Mouse (Mus musculus) hindbrain, postnatal 0 days (tissue): ENCODE data around the gene Capn5. TPM values are rescaled to one million over a fixed set of nuclear protein-coding genes. Genes with fewer than 3 reads are reported as not detected.
A peak's percentile ranks its signal among the peaks of the same experiment; 100 is the strongest.

Source experiments
- ATAC-seq: fragments of 200-750 bp; cut with Nextera tagmentation; 2 replicates; pipeline ENCODE4 v1.8.0; 2017; ENCODE audit warnings: mild to moderate bottlenecking, moderate TSS enrichment, moderate library complexity
- DNase-seq: peaks from one replicate; pipeline ENCODE4 v3.0.0-alpha.2; 2015; ENCODE audit warnings: low spot score
- H3K27ac ChIP-seq: fragments of 300-500 bp; sonication (generic); 2 replicates; pipeline ENCODE4 v1.5.1; 2014; ENCODE audit warnings: mild to moderate bottlenecking
- H3K27me3 ChIP-seq: fragments of 300-500 bp; sonication (generic); 2 replicates; pipeline ENCODE4 v1.6.1; 2014; ENCODE audit warnings: low read length, mixed read lengths; ENCODE audit not compliant: insufficient read depth
- H3K36me3 ChIP-seq: fragments of 300-500 bp; sonication (generic); 2 replicates; pipeline ENCODE4 v1.6.1; 2014; ENCODE audit warnings: low read length, mixed read lengths; ENCODE audit not compliant: insufficient read depth
- H3K4me1 ChIP-seq: fragments of 300-500 bp; sonication (generic); 2 replicates; pipeline ENCODE4 v1.6.1; 2014; ENCODE audit warnings: antibody characterized with exemption, low read length, mixed read lengths; ENCODE audit not compliant: insufficient read depth
- H3K4me2 ChIP-seq: fragments of 300-500 bp; sonication (generic); 2 replicates; pipeline ENCODE4 v1.6.1; 2014; ENCODE audit warnings: low read depth, mild to moderate bottlenecking, low read length, moderate library complexity, mixed read lengths
- H3K4me3 ChIP-seq: fragments of 300-500 bp; sonication (generic); 2 replicates; pipeline ENCODE4 v1.5.1; 2014; ENCODE audit warnings: low read length
- H3K9ac ChIP-seq: fragments of 300-500 bp; sonication (generic); replicated peaks from 2 replicates; pipeline ENCODE4 v1.6.1; 2014; ENCODE audit warnings: mild to moderate bottlenecking, low read length, moderate library complexity, mixed read lengths
- H3K9me3 ChIP-seq: fragments of 300-500 bp; sonication (generic); 2 replicates; pipeline ENCODE4 v1.6.1; 2016; ENCODE audit warnings: low read length, mixed read lengths
- CTCF ChIP-seq: IDR thresholded peaks from 2 replicates; pipeline ENCODE4 v1.5.1; 2016; ENCODE audit warnings: antibody characterized with exemption, control low read depth, low read depth
- WGBS: fragments of 180-500 bp; shearing (Covaris S2); extraction: QIAGEN DNeasy Blood & Tissue Kit; methylation state at CpG from one replicate; pipeline ENCODE4 v1.1.7; 2014; 5-methylcytosine and 5-hydroxymethylcytosine counted together
- polyA plus RNA-seq: library from polyadenylated mRNA; unstranded; fragments of >200 nt; fragmentation: Nextera tagmentation; extraction: Ambion mirVana; gene quantifications from 2 replicates; pipeline ENCODE4 v1.2.1, GENCODE M21; 2015
- total RNA-seq: library from RNA; depleted of rRNA; stranded (reverse); fragments of >200 nt; gene quantifications from 2 replicates; pipeline ENCODE4 v1.2.3, GENCODE M21; 2014; rRNA removed

Capn5 gene
- total and polyA plus RNA-seq, 2 experiments from 2014 or later: 23.0 to 48.5 TPM

DNA sequence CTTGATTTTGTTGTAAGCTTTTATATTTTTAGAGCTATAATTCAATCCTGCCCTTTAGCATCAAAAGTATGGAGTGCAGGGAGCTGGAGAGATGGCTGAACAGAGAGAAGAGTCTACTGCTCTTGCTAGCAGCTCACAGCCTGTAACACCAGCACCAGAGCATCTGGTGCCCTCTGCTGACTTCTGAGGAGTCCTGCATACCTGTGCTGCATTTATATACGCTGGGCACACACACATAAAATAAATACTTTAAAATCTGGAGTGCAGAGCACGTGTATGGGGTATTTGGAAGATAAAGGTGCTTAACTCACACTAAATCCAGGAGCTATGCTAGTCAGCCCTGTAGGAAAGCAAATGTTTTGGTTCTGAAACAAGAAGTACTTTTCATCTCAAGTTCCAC, 91.7 kb downstream of the Capn5 start:
- peak; percentile 68 for TF ChIP-seq CTCF
- H3K4me1 ChIP-seq: no peaks in the 10 kb centered on the region; the same call in 1 of the 2 replicates
- no peaks in the 10 kb centered on the region for H3K9me3 ChIP-seq
- H3K9ac ChIP-seq: no peak overlapping the region
- H3K4me3 ChIP-seq: no peak overlapping the region
- no peaks in the 10 kb centered on the region for H3K36me3 ChIP-seq
- ATAC-seq (no peak), DNase-seq (peak; percentile 63)
- no peak overlapping the region for H3K27ac ChIP-seq
- H3K4me2 ChIP-seq: no peak overlapping the region
- WGBS: 41% methylated on average over 2 of the region's 2 CpGs
- no peaks in the 10 kb centered on the region for H3K27me3 ChIP-seq

DNA sequence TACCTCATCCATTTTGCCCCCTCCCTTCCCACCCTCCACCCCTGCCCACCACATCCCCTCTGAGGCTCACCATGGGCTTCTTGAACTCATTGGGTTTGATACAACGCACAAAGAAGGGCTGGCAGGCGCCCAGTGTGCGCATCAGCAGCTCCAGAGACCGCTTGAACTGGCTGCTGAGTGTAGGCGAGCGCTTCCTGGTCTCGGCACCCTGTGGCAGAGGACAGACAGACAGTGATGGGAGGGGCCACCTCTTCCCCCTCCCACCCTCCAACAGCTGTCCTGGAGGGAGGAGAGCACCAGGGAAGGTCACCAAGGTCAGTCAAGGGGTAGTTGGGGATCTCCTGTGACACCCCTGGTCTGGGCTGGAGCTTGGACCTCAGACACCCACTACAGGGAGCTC, 92.8 kb downstream of the Capn5 start:
- no peak for DNase-seq
- ATAC-seq: no peak
- no peaks in the 10 kb centered on the region for H3K27me3 ChIP-seq
- 61% methylated on average over 7 of the region's 7 CpGs for WGBS
- no peaks in the 10 kb centered on the region for H3K36me3 ChIP-seq
- H3K4me3 ChIP-seq: no peak overlapping the region
- no peaks in the 10 kb centered on the region for H3K9me3 ChIP-seq
- no peak overlapping the region for H3K9ac ChIP-seq
- no peak for TF ChIP-seq CTCF
- H3K27ac ChIP-seq: no peak overlapping the region
- H3K4me2 ChIP-seq: no peak overlapping the region
- H3K4me1 ChIP-seq: no peaks in the 10 kb centered on the region; the same call in 1 of the 2 replicates

DNA sequence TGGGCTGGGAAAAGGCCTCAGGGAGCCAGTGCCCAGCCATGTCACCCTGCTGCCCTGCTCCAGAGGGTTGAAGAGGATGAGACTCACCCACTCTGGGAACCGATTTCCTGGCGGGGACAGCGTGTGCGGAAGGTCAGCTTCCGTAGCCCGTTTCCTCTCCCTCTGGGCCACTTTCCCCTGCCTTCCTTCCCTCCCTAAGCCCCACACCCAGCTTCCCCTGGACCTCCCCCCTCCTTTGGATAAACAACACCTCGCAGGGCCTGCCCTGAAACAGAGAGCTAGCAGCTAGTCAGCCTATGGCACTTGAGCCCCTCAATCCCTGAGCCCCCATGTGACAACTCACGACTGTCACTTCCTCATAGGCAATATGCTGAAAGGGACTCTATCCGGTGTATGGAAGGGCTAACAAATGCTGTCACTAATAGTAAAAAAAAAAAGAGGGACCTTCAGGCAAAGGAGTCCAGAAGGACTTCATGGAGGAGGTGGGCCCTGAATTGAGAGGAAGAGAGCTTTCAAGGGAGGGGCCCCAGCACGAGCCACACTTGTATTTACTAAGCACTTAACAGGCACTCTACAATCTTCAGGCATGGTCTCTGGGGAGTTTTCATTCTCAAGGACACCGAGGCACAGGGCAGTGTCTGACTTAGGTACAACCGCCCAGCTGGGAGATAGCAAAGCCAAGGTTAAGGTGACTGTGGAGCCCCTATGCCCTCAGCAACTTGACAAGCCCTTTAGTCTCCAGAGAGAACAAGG, 93.4 kb downstream of the Capn5 start:
- ATAC-seq: no peak
- H3K27ac ChIP-seq: no peak overlapping the region
- H3K9ac ChIP-seq: no peak overlapping the region
- no peak overlapping the region for H3K4me3 ChIP-seq
- 66% methylated on average over 12 of the region's 12 CpGs for WGBS
- TF ChIP-seq CTCF: no peak
- no peaks in the 10 kb centered on the region; the same call in 1 of the 2 replicates for H3K36me3 ChIP-seq
- no peaks in the 10 kb centered on the region for H3K9me3 ChIP-seq
- no peaks in the 10 kb centered on the region for H3K27me3 ChIP-seq
- H3K4me1 ChIP-seq: no peaks in the 10 kb centered on the region; the same call in 1 of the 2 replicates
- no peak for DNase-seq
- no peak overlapping the region for H3K4me2 ChIP-seq

DNA sequence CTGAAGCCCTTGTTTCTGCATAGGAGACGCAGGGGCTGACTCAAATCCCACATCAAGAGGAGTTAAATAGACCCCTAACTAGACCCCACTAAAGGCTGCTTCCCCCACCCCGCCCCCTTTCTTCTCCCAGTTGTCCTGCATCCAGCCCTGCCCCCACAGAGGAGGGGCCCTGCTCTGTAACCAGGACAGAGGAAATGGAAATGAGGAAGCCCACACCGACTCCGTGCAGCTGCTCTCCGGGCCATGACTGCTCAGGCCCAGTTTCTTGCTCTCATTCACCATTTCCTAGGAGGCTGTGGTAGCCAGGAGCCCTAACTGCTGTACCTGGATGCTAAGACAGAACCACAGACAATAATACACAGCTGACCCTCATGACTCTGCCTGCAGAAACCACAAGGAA, 95.7 kb downstream of the Capn5 start:
- Histone ChIP-seq H3K4me2 (no peak overlapping the region), H3K4me1 (no peaks in the 10 kb centered on the region; the same call in 1 of the 2 replicates), H3K27ac (no peak overlapping the region), H3K9me3 (no peaks in the 10 kb centered on the region), H3K9ac (no peak overlapping the region), H3K27me3 (no peaks in the 10 kb centered on the region), H3K36me3 (no peaks in the 10 kb centered on the region; the same call in 1 of the 2 replicates), H3K4me3 (no peak overlapping the region)
- WGBS: 20% methylated on average over 5 of the region's 5 CpGs
- DNase-seq: no peak
- no peak for TF ChIP-seq CTCF
- no peak for ATAC-seq

DNA sequence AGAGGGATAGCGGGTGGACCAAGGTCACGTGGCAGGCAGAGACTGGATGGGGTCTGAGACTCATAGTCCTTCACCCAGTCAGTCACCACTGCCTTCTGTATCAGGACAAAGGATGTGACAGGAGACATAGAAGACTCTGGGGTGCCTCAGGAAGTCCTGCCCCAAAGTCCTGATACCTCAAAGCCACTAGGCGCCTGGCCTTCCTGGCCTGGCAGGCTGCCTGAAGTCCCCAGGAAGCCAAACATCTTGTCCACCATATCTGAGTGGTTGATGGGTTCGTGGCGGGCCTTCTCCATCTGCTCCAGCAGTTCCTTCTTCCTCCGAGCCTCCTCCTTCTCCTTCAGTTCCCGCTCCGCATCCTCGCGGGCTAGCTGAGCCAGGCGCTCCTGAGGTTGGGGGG, 100.6 kb downstream of the Capn5 start:
- ATAC-seq (no peak), DNase-seq (no peak)
- Histone ChIP-seq H3K36me3 (no peaks in the 10 kb centered on the region; the same call in 1 of the 2 replicates), H3K27ac (no peak overlapping the region), H3K4me1 (no peaks in the 10 kb centered on the region; the same call in 1 of the 2 replicates), H3K4me2 (no peak overlapping the region), H3K27me3 (no peaks in the 10 kb centered on the region), H3K9me3 (no peaks in the 10 kb centered on the region), H3K9ac (no peak overlapping the region), H3K4me3 (no peak overlapping the region)
- 85% methylated on average over 11 of the region's 11 CpGs for WGBS
- no peak for TF ChIP-seq CTCF

DNA sequence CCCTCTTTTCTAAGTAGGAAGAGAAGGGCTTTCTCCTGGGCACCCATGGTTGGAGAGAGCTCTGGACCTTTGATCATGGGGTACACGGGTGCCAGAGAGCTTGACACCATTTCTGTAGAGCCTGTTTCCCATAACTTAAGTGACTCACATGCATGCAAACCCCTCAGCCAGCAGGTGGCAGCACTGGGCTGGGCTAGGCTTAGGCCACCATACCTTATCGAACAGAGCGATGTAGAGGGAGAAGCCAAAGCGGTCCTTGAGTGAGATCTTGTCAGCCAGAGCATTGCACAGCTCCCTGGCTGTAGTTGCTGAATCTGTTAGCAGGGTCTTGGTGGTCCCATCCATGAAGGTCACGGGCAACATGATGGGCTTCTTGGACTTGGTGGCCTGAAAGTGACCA, 106.5 kb downstream of the Capn5 start:
- Histone ChIP-seq H3K4me3 (no peak overlapping the region), H3K9me3 (no peaks in the 10 kb centered on the region), H3K36me3 (peaks cover 6% of the 10 kb centered on the region; the same call in 1 of the 2 replicates), H3K27ac (no peak overlapping the region), H3K27me3 (no peaks in the 10 kb centered on the region), H3K9ac (no peak overlapping the region), H3K4me1 (no peaks in the 10 kb centered on the region), H3K4me2 (no peak overlapping the region)
- 33% methylated on average over 5 of the region's 5 CpGs for WGBS
- peak; percentile 98 for TF ChIP-seq CTCF
- ATAC-seq (peak; percentile 60; the same call in 1 of the 2 replicates), DNase-seq (peak; percentile 91)

Other genes with a start within 250 kb of the Capn5 start
- 42.1 and 50.8 TPM in 2 replicates for gene Myo7a, start 58.8 kb downstream of the Capn5 start, total RNA-seq
- 10.7 and 11.9 TPM in 2 replicates for gene Myo7a, start 58.8 kb downstream of the Capn5 start, polyA plus RNA-seq
- gene Omp, start 32.8 kb downstream of the Capn5 start, total RNA-seq: 0.07 and 0.47 TPM in 2 replicates
- 0.48 and 0.49 TPM in 2 replicates for gene Omp, start 32.8 kb downstream of the Capn5 start, polyA plus RNA-seq
- 1.2 and 1.5 TPM in 2 replicates for gene B3gnt6, start 21.2 kb upstream of the Capn5 start, total RNA-seq
- 0.76 and 1.2 TPM in 2 replicates for gene B3gnt6, start 21.2 kb upstream of the Capn5 start, polyA plus RNA-seq
- 14.7 and 18.1 TPM in 2 replicates for gene Acer3, start 142.9 kb upstream of the Capn5 start, total RNA-seq
- gene Acer3, start 142.9 kb upstream of the Capn5 start, polyA plus RNA-seq: 24.9 and 26.8 TPM in 2 replicates
- 37.6 and 48.8 TPM in 2 replicates for gene Tsku, start 183.1 kb upstream of the Capn5 start, total RNA-seq
- 9.4 and 11.1 TPM in 2 replicates for gene Tsku, start 183.1 kb upstream of the Capn5 start, polyA plus RNA-seq